Mouse (Mus musculus) kidney, postnatal 4 days (tissue): Measurements from ENCODE around the gene Rab3c.

Source experiments
- DNase-seq, 2 experiments: peaks; one replicate each; pipeline ENCODE4 v3.0.0; 2021; ENCODE audit warnings: mixed read lengths in 2 of 2

Rab3c gene

DNA sequence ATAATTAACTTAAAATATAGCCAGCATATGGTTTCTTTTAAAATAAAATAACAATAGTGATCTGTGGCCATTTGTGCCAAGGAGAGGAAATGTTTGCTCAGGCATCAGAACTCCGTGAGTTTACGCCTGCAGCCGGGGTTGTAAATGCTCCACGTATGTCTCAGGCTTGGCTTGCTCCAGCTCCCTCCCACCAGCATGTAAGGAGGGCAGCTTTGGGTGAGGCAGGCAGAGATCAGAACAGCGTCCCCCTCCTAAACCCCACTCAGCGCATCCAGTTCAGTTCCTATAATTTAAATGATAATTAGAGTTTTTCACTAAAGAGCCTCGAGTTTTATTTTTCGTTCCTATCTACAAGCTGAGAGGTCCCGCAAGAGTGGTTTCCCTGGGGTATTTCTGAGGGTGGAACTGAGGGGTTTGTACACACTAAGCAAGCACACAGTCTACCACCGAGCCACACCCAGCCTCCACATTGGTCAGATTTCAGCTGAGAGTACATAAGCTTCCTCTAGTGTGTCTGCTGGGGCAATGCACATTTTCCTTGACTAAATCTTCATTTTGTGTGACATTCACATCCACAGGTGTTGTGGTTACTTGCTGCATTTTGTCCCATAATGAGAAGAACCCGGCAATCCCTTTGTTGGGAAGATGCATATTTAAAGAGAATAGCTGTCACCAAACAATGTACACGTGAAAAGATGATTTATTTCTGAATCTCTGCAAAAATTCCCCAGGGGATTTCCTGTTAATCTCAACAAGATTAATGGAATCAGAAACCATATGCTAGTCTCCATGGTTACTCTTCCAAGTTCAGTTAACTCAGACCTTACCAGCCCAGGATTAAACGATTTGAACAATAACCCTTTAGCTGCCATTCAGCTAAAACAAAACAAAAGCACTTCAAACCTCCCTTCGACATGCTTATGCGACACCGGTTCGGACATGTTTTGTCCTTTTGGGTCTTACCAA lies 186.8 kb downstream of the Rab3c start:
- no peak for DNase-seq

DNA sequence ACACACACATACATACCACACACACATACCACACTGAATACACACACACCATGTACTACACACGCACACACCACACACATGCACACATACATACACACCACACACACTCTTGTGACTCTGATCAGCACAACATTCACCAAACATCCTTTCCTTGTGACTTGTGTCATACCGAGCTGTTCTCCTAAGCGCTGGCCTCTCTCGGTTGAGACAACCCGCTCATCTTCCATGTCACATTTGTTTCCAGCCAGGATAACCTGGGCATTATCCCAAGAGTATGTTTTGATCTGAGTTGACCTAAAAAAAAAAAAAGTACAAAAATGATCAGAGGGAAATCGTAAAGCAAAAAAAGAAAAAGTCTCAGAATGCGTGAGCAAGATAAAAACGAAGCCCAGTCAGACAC lies 196.8 kb downstream of the Rab3c start:
- no peak for DNase-seq

DNA sequence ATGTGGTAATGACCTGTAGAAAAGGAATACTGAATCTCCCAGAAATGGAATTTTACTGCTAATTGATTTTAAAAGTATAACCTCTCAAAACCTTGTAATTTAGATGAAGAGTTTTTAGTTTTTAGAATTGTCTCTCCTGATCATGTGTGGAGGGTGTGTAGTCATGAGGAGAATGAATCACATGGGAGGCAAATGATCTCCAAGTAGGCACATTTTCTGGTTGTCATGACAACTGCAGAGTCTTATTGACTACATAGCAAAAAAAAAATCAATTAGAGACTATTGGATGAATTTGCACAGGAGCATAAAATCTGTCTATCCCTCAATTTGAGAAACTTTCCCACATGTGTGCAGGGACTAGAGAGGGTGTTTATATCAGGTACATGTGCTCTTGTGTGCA lies 199.6 kb downstream of the Rab3c start:
- DNase-seq = no peak

DNA sequence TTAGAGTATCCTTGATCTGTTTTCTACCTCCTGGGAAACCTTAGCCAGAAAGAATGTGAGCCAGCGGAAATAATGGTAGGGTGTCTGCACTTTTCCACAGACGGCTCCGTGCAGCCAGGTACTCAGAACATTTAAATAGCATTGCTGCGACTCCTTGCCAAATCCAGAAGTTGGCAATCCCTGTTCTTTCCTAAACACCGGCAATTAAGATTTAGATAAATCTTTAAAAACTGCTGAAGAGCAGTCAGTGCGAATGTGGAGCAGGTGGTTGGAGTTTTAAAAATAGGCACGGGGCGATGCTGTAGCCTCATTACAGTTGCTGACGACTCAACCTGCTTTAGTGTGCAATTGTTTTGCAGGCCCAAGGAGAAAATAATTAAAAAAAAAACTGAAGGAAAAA lies 205.2 kb downstream of the Rab3c start:
- no peak for DNase-seq

DNA sequence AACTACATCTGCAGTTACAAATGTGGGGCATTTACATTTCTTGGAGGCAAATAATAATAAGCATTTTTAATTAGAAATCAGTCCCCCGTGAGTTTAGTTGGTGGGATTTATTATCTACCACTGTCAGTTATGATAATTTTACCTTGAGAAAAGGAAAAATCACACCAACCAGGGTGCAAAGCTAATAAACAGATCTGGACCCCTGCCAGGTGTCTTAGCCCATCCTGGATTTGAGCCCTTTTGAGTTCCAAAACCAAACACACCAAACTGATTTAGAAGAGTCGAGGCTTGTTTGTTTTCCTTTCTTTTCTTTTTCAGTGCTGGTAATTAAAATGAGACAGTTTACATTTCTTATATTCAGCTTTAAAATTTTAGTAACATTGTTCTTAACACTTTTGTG lies 206.6 kb downstream of the Rab3c start:
- no peak for DNase-seq

DNA sequence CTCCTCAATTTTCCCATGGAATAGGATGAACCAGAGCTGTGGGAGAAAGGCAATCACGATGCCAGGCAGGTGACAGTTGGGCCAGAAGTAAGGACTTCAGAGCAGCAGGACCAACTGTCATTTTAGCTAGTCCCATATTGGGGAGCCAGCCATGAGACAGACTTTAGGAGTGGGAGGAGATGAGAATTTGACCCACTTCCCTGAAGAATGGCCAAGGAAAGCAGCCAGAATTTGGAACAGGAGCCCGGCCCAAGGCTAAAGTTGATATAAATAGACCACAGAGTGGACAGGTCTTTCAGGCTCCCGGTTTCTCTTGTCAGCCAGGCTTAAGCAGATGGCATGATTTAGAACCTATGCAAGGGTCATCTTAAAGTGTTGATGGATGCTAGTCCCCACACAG lies 213.6 kb downstream of the Rab3c start:
- DNase-seq = no peak

DNA sequence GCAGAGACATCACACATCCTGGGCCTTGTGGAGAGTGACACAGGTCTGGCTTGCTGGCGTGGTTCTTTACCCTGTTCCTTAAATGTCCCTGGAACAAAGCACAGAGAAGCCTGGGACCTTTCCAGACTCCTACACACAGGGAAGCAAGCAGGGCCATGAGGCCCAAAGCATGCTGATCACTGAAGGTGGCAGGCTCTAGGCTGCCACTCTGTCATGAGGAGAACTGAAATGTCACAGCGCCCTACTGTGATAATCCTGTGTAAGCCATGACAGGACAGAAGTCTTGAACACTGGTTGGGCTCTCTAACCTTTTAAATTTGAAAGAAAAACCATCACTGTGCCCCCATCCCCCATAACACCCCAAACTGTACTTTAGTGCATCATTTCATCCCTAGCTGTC lies 214.1 kb downstream of the Rab3c start:
- DNase-seq = no peak

DNA sequence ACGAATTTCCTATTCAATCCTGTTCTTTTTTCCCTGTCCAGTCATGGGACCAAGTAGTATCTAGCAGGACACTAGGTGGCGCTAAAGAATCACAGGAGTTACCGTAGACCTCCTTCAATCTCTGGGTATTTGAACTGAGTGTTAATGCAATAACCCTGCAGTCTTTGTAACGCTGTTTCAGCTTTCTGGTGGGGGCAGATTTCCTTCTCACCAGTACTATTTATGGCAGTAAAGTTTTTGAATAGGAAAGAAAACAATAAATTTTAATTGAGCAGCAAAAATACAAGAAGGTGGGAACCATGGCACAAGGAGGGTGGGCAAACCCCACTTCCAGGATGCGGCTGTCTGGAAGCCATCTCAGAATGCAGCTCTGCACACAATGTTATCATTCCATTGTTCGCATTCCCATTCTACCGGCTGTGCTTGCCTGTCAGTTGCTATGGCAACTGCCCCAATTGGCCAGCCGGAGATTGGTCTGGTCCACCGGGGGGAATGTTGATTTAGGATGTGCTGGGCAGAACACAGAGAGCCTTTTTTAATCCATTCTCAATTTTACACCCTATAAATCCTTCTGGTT lies 217.9 kb downstream of the Rab3c start:
- peak; percentile 68 to 73 for DNase-seq

DNA sequence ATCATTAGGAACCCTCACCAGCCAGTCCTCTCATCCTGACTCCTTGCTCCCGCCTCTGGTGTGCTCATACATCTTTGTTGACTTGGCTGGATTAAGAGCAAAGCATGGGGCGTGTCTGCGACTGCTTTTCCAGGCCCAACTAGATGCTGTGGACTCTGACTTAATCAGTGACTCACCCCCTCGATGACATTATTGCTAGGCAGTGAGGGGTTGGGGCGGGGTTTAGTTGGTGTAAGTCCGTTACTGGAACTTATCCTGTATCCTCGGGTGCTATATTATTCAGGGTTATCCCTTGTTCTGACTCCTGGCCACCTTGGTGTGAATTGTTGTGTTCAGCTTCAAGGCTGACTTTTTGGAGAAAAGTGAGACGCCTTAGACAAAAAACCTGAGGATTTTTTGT lies 218.5 kb downstream of the Rab3c start:
- DNase-seq = no peak

DNA sequence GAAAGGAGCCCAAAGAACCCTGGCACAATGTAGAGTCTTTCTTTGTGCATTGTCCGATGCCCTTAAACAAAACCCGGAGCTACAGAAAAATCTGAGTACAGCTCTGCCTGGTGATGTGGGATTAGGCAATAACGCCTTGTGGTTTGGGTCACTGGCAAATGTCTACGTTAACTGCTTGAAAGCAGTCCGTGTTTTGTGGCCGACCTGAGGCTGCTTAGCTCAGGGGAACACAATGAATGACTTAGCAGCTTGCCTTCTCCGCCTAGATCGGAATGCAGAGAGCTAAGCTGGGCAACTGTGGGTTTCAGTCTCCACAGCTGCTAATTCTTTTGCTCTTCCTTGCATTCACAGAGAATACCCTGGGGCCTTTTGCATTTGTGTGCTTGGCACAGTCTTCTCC lies 226.3 kb downstream of the Rab3c start:
- DNase-seq = no peak

DNA sequence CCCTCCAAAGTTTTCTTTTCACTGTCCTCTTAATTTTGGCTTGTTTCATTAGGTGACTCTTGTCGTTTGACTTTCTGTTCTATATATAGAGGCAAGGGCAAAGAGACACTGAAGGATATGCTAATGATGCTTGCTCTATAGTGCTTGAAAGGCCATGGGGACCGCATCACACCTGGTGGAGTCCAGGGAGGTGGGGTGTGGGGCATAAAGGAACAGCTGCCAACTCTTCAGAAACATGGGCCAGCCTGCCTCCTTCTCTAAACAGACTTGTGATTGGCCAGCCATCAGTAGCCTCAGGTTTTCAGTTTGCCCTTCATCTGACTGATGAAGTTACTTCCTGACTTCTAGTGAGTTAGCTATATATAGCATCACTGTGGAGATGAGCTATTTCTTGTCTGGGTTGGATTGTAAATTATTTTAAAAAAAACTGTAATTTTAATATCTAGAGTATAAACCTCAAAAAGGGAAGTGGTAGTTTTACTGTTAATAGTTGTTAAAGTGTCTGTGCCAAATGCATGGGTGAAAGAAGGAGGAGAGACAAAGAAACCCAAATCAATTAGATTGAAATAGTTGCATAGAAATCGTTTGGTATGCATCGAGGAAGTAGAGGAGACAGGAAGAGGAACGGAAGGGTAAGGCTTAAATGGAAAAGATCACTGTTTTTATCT lies 231.9 kb downstream of the Rab3c start:
- no peak for DNase-seq

DNA sequence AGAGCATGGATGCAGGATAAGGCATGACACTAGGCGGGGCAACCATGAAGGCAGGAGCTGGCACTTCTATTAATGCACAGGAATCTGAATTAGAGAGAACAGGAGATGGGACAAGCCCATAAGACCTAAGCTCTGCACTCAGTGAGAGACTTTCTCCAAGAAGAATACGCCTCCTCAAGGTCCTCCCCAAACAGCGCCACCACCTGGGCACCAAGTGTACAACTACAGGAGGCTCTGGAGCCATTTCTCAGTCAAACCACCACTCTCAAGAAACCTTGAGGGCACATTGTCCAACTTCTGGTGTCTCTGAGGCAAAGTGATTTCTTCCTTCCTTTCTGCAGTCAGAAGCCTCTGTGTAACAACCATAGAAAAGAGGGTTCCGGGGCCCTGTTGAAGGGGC lies 236.4 kb downstream of the Rab3c start:
- DNase-seq = no peak

DNA sequence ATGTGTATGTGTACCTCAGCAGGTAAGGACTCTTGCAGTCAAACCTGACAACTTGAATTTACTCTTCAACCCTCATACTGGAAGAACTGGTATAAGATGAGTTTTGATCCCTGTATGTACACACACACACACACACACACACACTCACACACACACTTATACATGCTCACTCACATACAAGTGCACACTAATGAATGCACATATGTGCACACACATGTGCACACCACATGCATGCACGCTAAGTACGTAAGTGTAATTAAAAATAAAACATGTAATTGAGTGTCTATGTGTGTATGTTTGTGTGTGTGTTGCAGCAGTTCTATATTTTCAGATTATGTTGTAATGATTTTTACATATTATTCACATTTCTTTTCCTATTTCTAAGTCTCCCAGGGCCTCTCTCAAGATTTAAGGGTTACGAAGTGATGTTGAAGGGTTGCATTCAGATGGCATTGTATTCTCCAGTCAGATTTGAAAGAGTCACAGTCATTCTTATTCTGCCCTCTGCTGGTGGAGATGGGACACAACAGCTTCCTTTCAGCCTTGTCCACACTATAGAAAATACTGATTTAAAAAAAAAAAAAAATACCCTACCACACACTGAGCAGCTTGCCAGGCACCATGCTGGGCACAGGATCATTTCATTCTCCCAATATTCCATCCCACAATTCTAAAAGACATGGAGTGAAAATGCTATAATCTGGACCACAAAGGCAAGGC lies 240.9 kb downstream of the Rab3c start:
- DNase-seq = peak; percentile 63 to 65

DNA sequence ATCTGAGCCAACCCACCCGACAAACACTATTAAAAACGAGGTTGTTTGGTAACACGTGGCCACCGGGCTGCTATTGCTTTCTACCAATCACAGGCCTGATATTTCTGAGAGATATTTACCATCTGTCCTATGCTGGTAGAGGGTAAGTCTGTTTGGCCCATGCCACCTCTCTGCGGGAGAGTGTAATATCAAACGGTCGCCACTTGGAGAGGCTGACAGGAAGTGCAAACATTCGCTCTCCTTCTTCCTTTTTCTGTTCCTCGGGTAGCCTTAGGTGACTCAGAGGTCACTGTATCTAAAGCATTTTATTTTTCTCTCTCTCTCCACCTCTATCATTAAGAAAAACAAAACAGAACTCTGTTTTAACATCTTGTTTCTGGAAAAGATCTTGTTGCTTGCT lies 241.6 kb downstream of the Rab3c start:
- DNase-seq = no peak

DNA sequence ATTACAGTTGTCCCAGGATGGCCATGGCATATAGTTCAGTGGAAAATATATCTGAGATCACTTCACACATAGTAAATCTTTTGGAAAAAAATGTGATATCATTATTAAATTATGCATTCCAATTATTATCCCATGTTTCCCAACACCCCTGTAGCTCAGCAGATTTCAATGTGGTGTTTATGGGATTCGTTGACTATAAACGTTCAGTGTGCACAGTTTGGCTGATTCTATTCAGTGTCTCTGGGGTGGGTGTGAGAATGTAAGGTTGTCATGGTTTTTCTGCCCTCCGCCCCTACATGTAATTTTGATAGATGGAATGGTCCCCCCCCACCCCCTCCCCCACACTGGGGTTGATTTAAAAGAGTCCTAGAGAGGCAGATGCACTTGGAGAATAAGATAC lies 242.3 kb downstream of the Rab3c start:
- DNase-seq = no peak

DNA sequence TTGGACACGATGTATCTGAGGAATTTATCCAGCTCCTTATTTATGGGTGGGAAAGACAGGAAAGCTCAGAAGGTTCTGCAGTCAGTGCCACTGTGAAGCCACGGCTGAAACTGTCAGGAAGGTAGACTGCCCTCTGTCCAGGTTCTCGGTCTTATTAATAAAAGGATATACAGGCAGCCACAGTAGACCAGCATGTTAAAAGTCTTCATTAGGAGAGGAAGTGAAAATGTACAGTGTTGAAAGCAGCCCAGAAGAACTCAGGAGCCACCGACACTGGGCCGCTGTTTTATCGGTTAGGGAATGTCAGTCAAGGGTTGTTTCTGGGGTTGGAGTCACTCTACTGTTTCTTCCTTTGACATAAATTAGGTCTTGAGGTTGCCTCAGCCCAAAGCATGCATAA lies 245.9 kb downstream of the Rab3c start:
- no peak for DNase-seq

DNA sequence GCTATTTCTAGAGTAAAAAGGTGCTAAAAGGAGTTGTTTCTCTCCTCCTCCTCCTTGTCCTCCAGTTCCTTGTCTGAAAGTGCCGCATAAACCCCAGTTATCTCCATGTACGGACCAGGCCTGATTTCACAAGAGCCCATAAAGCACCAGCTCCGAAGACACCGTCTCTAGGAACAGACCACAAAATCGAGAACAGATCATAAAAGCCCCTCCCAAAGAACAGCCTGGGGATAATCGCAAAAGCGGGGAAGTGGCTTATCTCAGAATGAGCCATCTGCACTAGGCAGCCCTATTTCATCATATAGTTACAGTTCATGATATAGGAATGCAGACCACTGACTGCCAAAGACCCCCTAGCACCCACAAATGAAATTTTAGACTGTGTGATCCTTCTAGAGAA lies 246.8 kb downstream of the Rab3c start:
- no peak for DNase-seq

DNA sequence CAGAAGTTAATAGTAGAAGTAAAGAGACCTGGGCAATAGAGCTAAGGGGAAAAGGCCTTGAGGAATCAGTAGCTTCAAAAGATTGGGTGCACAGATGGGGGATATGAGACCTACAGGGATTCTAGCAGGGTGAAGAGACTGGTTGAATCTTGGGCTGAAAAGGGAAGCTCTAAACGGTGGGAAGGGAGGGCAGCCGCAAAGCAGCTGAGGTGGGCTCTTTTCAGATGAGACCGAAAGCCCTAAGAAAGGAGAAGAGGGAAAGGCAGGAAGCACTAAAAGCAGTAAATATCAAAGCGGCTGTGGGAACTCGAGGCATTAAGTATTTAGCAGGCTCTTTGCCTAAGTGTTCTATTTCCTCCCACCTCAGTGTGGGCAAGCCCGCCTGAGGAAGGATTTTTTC lies 248.9 kb downstream of the Rab3c start:
- no peak for DNase-seq

DNA sequence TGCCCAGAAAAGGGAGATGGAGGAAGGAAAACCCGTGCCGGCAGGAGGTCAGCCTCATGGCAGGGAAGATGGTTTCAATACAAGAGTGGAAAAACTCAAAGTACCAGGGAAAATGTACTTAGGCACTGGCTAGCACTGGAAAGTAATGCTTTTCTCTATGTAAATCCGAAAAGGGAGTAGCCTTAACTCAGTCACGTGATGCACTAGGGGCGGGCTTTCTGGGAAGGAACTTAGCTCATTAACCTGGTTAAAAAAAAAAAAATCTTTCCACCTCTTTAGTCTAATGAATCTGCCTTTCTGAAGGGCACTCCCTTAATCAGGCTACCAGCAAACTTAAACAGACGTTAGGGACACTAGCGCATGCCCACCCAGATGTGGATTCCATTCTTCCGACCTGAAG lies 249.7 kb downstream of the Rab3c start:
- DNase-seq = no peak

DNA sequence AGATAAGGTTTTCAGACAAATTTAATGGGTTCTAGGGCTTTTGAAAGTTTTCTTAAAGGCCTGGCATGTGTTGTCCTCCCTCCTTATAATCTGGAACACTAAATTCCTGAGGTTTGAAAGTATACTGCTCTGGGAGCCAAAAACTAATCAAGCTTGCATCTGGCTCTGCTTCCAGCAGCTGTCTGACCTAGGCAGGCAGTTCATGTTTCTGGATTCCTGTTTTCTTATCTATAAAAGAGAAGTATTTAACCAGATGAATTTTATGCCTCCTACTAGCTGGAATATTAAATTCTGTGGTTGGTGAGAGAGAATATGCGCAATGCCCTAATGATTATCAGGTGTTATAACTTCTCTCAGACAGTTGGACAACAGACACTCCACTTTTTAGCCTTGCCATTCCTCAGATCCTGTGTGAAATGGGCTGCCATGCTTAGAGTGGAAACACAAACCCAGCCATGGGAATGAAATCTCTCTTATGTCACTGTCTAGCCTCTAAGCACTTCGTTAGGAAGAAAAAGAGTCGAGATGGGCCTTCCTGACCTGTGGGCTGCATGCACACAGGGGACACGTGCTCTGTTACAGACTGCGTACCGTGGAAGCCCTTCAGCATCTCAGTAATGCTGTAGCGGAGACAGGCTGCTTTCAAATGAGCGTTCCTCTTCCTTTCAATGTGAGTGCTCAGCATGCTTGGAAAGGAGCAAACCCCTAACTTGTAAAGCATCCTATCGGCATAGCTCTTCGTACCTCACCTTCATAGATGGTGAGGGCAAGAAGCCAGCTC lies 256.2 kb downstream of the Rab3c start:
- DNase-seq = peak in 1 of 2 experiments; percentile 14

DNA sequence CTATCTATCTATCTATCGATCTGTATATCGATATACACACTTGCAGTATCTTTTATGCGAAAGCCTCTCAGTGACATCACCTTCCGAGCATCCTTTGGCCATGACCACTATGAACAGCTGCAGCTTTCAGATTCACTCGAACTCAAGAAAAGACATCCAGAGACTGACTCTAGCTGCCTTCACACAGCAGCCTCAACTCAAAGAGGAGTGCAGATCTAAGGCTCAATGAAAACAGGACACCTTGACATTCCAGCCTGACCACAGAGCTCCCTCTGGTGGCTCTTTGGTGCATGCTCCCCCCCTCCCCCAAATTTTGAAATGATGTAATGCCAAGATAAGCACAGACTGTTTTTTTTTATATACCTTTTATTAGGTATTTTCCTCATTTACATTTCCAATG lies 257.8 kb downstream of the Rab3c start:
- DNase-seq = peak; percentile 24 to 43

DNA sequence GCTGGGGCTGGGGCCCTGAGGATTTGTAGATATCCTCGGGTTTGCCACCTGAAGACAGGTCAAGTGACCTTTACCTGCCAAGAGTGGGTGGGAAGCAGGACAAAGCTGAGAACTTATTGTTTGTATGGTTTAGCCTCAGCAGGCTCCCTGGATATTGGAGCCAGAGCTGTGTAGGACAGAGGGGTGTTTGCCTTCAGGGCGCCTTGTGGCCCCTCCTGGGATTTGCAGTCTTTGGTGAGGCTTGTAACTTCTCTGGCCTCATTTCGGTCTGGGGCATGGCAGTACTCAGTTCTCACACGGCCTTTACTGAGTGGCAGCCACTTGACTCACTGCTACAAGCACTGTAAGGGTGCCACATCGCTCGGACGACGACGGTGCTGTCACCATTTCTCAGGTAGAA lies 261.0 kb downstream of the Rab3c start:
- DNase-seq = peak in 1 of 2 experiments; percentile 7
